Mouse (Mus musculus) v-Abl transformed pro-B cells (cell line): ENCODE measurements around the gene Arhgap40.

Source experiments
- in situ Hi-C, 2 experiments: fragments of 400-800 bp; cut with MboI; formaldehyde crosslinking; loops; one replicate each; pipeline ENCODE4 v1.15.1; 2025; ENCODE audit not compliant: unreplicated experiment in 2 of 2

The Arhgap40 gene

GRCm38 (mm10) chr2:158596803-158597202, 84.2 kb downstream of the Arhgap40 start:
- in situ Hi-C loops: no loop called here
